Mouse (Mus musculus) monocyte, adult 59 days (primary cell): ENCODE results near the gene Tdrd6. TPM values are rescaled to one million over a fixed set of nuclear protein-coding genes. Genes with fewer than 3 reads are reported as not detected.

Source experiments
- total RNA-seq, 2 experiments: library from RNA; stranded (reverse); gene quantifications; one replicate each; pipeline ENCODE4 v1.2.4; 2023

The Tdrd6 gene
- total RNA-seq, result not detected

GRCm38 (mm10) chr17:43629496-43630426, at the start of gene Tdrd6:
Gene Tdrd6 (minus strand): TSS chr17:43630299.

DNA sequence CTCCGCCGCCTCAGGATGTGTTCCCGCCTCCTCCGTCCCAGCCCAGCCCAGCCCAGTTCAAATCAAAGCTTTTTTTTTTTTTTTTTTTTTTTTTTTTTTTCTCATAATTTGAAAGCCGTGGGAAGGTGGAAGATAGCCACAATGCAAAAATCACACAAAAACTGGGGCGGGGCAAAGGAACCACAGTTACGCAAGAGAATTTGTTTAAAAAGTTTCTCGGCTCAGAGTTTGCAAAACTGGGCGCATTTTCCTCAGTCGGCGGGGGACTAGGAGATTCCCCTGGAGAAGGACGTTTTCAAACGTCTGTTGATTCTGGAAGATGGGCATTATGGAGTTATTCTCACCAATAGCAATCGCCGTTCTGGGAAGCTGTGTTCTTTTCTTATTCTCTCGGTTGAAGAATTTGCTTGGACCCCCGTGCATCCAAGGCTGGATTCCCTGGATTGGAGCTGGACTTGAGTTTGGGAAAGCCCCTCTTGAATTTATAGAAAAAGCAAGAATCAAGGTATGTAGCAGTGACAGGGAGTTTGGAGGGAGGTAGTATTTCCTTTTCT, 37.3 kb upstream of the Tdrd6 start, which contains the start of gene Cyp39a1:
Gene Cyp39a1 (plus strand): TSS at position 136 of the 554 bp plus-strand sequence.

DNA sequence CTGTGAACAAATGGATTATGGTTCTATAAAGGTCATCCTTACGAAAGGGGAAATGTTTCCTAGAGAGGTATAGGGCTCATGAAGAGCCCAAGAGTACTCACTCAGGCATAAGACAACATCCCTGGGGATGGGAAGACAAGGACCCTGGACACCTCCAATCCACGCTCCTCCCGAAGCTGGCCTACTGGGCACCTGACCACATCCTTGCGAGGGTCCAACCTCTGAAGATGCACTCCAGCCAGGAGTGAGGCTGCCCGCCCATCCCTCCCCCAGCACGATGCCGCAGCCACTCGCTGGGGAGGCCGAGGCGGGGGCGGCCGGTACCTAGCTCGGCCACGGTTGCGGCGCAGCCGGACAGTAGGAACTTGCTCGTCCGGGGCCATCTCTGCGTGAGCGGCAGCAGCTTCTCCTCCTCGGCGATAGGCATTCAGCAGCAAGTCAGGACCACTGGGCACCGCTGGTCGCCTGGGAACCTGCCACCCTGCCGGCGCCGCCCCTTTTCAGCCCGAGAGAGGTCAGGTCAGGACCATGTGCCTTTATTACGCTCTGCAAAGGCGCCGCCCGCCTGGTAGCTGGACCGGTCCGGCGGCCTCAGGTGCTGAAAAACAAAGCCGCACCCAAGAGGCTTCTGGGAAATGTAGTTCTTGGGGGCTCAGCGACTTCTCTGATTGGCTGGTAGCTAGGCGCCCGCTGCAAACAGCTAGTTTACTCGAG, 36.6 kb upstream of the Tdrd6 start, which contains the start of gene Slc25a27:
Gene Slc25a27 (minus strand): TSS at position 639 of the 714 bp plus-strand sequence.

DNA sequence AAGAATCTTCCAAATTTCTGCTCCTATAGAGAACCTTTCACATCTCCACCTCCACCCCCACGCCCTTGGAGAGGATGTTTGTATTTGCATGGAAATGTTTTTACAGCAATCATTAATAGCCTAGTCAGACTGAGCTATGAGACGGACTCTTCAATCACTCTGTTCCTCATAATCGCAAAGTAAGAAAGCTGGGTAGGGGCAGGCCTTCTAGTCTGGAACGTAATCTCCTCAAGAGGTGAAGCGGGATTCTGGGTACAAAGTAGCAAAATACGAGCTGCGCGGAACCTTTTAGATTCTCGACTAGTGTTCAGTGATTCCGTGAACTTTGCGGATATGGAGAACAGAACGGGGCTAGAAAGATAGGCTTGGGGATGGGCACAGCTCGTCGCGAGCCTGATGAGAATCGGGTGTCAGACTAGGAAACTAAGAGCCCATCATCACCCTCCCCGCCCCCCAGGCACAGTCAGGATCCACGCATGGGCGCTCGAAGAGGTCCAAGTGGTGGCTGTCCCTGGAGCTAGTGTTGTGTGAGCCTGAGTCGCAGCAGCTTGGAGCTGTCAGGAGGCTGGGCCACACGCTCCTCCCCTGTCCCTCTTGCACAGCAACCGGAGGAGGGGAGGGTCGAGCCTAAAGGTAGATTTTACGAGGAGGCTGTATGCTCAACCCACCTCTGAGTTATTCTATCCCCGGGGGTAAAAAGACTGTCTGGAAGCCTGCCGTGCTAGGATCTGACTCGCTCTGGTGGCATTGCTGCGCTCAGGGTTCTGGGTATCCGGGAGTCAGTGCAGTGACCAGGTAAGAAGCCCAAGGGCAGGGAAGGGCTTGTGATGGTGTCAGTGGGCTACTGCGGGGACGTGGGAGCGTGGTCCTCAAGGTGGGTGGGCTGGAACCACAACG, 61.9 kb downstream of the Tdrd6 start, which contains the start of gene Pla2g7:
Gene Pla2g7 (plus strand): TSS at position 107 of the 897 bp plus-strand sequence.

Other genes with a start within 250 kb of the Tdrd6 start
- gene Mep1a, start 127.5 kb downstream of the Tdrd6 start, total RNA-seq, result not detected
- gene Ankrd66, start 86.7 kb downstream of the Tdrd6 start, total RNA-seq, result 1 to 10 TPM in 1 of 2 experiments, under 1 TPM in 1; 0.67 to 2.6 TPM
- 100 to 1,000 TPM; 217 to 270 TPM for gene Pla2g7, start 62.2 kb downstream of the Tdrd6 start, total RNA-seq
- gene Slc25a27, start 36.9 kb upstream of the Tdrd6 start, total RNA-seq, result 1 to 10 TPM; 8.7 to 9.6 TPM
- gene Cyp39a1, start 37.1 kb upstream of the Tdrd6 start, total RNA-seq, result 10 to 100 TPM in 1 of 2 experiments, 1 to 10 TPM in 1; 8.7 to 10.9 TPM
- gene Rcan2, start 171.1 kb upstream of the Tdrd6 start, total RNA-seq, result not detected